In the genomic region with DNA sequence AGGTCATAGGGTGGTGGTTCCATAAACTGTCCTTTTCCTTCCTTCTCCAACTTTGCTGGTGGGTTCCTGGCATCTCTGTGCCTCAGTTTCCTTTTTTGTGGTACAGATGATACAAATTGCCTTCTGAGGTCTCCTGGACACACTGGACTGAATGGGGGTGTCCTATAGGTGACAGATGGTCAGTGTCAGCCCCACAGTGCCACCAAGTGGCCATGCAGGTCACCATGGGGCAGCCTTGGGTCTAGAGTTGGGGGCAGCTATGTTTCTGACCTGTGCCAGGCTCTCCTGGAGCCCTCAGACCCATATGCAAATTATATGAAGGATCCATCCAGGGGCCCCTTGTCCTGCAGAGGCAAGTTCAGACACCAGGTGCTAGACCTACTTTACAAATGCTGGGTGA, we compare ENCODE assay signal across 9 mouse cellular contexts. TPM values are rescaled to one million over a fixed set of nuclear protein-coding genes. Genes with fewer than 3 reads are reported as not detected.
DNase-seq lines count a peak whose midpoint lies in the region; ATAC-seq and TF ChIP-seq lines count a peak whose summit lies in the region.
"Had no signal": no experiment of that assay in that cellular context is flagged by ENCODE, and none has a peak within 500 bp of the region (broad histone marks: within the 10 kb centered on the region; RNA-seq: fewer than 3 reads in every experiment).

No protein-coding gene starts in this region.

- no peak for TF ChIP-seq EP300 in stomach, postnatal 0 days (optimal IDR thresholded peaks at IDR 0.05)

- H3K4me2 ChIP-seq in liver, embryonic 11.5 days = no peak overlapping the region
- no peak overlapping the region for H3K4me2 ChIP-seq in stomach, postnatal 0 days (replicated peaks; ENCODE audit: low read depth)
- H3K4me2 ChIP-seq: limb, embryonic 15.5 days had no signal

- H3K36me3 ChIP-seq in liver, embryonic 11.5 days (ENCODE audit: control insufficient read depth, insufficient read depth, low read length) = no peaks in the 10 kb centered on the region
- H3K36me3 ChIP-seq in embryonic facial prominence, embryonic 10.5 days (replicated peaks) = no peaks in the 10 kb centered on the region
- H3K36me3 ChIP-seq in stomach, postnatal 0 days (ENCODE audit: control insufficient read depth, insufficient read depth, low read length) = no peaks in the 10 kb centered on the region
- H3K36me3 ChIP-seq: limb, embryonic 15.5 days had no signal

- no peaks in the 10 kb centered on the region; the same call in 1 of the 2 replicates for H3K27me3 ChIP-seq in liver, embryonic 11.5 days (replicated peaks; ENCODE audit: control insufficient read depth, insufficient read depth, low read length)
- H3K27me3 ChIP-seq in embryonic facial prominence, embryonic 10.5 days (replicated peaks; ENCODE audit: low read depth, poor library complexity, severe bottlenecking) = peaks cover 28% of the 10 kb centered on the region
- H3K27me3 ChIP-seq in stomach, postnatal 0 days (ENCODE audit: control insufficient read depth, insufficient read depth, low read length) = no peaks in the 10 kb centered on the region

- no peaks in the 10 kb centered on the region for H3K4me1 ChIP-seq in liver, embryonic 11.5 days (replicated peaks; ENCODE audit: control insufficient read depth, insufficient read depth, low read length)
- peaks cover 48% of the 10 kb centered on the region for H3K4me1 ChIP-seq in embryonic facial prominence, embryonic 10.5 days
- no peaks in the 10 kb centered on the region for H3K4me1 ChIP-seq in stomach, postnatal 0 days (replicated peaks; ENCODE audit: control insufficient read depth, insufficient read depth)

- H3K27ac ChIP-seq in liver, embryonic 11.5 days (ENCODE audit: low read depth, low read length) = no peak overlapping the region
- no peak overlapping the region for H3K27ac ChIP-seq in embryonic facial prominence, embryonic 10.5 days (replicated peaks)
- no peak overlapping the region for H3K27ac ChIP-seq in stomach, postnatal 0 days (replicated peaks)
- H3K27ac ChIP-seq: limb, embryonic 15.5 days had no signal

- DNase-seq in liver = peak; percentile 30
- no peak for DNase-seq in liver, embryonic 11.5 days (ENCODE audit: low spot score)
- peak; percentile 41 for DNase-seq in adrenal gland, adult 2 months
- DNase-seq in embryonic facial prominence, embryonic 10.5 days (ENCODE audit: low spot score) = peak; percentile 59
- DNase-seq in kidney, postnatal 10 days = peak; percentile 72
- DNase-seq in stomach, postnatal 0 days (ENCODE audit: low spot score) = peak; percentile 39
- no peak for DNase-seq in frontal cortex, postnatal 36 days (ENCODE audit: low spot score in 2 of 2)

- no peaks in the 10 kb centered on the region for H3K9me3 ChIP-seq in liver, embryonic 11.5 days (ENCODE audit: control insufficient read depth, low read length)
- no peaks in the 10 kb centered on the region for H3K9me3 ChIP-seq in embryonic facial prominence, embryonic 10.5 days
- no peaks in the 10 kb centered on the region for H3K9me3 ChIP-seq in stomach, postnatal 0 days (ENCODE audit: control insufficient read depth, low read length)
- H3K9me3 ChIP-seq: limb, embryonic 15.5 days had no signal

- no peak overlapping the region for H3K4me3 ChIP-seq in liver, embryonic 11.5 days (ENCODE audit: low read depth, low read length)
- H3K4me3 ChIP-seq in embryonic facial prominence, embryonic 10.5 days = no peak overlapping the region
- no peak overlapping the region for H3K4me3 ChIP-seq in stomach, postnatal 0 days (ENCODE audit: low read depth, low read length)
- H3K4me3 ChIP-seq: limb, embryonic 15.5 days had no signal

- no peak overlapping the region for H3K9ac ChIP-seq in liver, embryonic 11.5 days (ENCODE audit: low read depth, low read length)
- no peak overlapping the region for H3K9ac ChIP-seq in stomach, postnatal 0 days (ENCODE audit: low read length)
- H3K9ac ChIP-seq: limb, embryonic 15.5 days had no signal

- TF ChIP-seq CTCF in stomach, postnatal 0 days (IDR thresholded peaks at IDR 0.05; ENCODE audit: low read depth) = peak; percentile 73

- ATAC-seq in liver, embryonic 11.5 days (replicated peaks; ENCODE audit: low FRiP score) = no peak
- peak; percentile 47; the same call in 1 of the 2 replicates for ATAC-seq in stomach, postnatal 0 days (ENCODE audit: low FRiP score, low TSS enrichment)

RNA-seq across cellular contexts. Expression of gene Gm26897, which starts 50.8 kb away (rescaled TPM):
- polyA plus RNA-seq in liver, embryonic 11.5 days (2014; fragmentation: Nextera tagmentation; extraction: Ambion mirVana) = not detected in 2 replicates
- not detected for total RNA-seq in adrenal gland, adult 2 months (2021)
- not detected in 2 replicates for polyA plus RNA-seq in adrenal gland, adult 2 months (2012; rRNA removed)
- not detected in 2 replicates for polyA plus RNA-seq in embryonic facial prominence, embryonic 10.5 days (2016; fragmentation: Nextera tagmentation; extraction: Ambion mirVana)
- not detected in 2 replicates for polyA plus RNA-seq in stomach, postnatal 0 days (2015; fragmentation: Nextera tagmentation; extraction: Ambion mirVana)
- polyA plus RNA-seq: limb, embryonic 15.5 days; stomach, embryonic 14.5 days had no signal

Comparison
In these comparisons a context has a peak if more than half of its experiments do, and no peak if none do; other contexts are left out.
1. DNase-seq: peak in liver (single experiment), adrenal gland, adult 2 months (single experiment), embryonic facial prominence, embryonic 10.5 days (single experiment), kidney, postnatal 10 days (single experiment) and stomach, postnatal 0 days (single experiment); none in liver, embryonic 11.5 days (single experiment) and frontal cortex, postnatal 36 days (0 of 2).